Mouse (Mus musculus): ENCODE measurements around the gene Mogat1. TPM values are rescaled to one million over a fixed set of nuclear protein-coding genes. Genes with fewer than 3 reads are reported as not detected.

The Mogat1 gene
- polyA plus RNA-seq, 1 experiment from 2014 or later = 0.39 TPM

DNA sequence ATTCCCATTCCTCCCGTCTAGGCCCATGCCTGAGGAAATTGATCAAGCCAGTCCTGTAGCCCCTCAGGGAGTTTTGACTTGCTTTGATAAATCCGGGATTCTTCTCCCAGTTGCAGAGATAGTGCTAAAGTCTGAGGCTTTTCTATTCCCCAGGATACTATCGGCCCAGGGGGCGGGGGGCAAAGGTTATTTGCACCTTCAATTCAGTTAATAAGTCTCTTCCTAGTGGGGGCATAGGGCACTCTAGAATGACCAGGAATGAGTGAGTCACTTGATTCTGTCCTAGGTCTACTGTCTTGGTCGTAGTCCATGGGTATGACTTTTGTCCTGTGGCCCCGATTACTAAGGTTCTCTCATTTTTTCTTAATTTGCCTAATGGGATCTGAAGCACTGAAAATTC is 8.3 kb upstream of the Mogat1 start:
- WGBS = 94% methylated on average over 6 of the region's 6 CpGs
- Histone ChIP-seq H3K4me2 (ENCODE audit: low read depth, low read length) (no peak overlapping the region), H3K4me3 (ENCODE audit: low read depth, low read length) (no peak overlapping the region), H3K9me3 (ENCODE audit: control insufficient read depth, low read length) (no peaks in the 10 kb centered on the region), H3K27ac (ENCODE audit: low read depth, low read length) (no peak overlapping the region), H3K4me1 (ENCODE audit: control insufficient read depth, insufficient read depth, low read length) (no peaks in the 10 kb centered on the region), H3K27me3 (ENCODE audit: control insufficient read depth, insufficient read depth, low read length) (no peaks in the 10 kb centered on the region), H3K9ac (replicated peaks; ENCODE audit: low read depth, low read length) (no peak overlapping the region), H3K36me3 (ENCODE audit: control insufficient read depth, insufficient read depth, low read length) (no peaks in the 10 kb centered on the region)
- no peak for ATAC-seq (ENCODE audit: low read depth)

DNA sequence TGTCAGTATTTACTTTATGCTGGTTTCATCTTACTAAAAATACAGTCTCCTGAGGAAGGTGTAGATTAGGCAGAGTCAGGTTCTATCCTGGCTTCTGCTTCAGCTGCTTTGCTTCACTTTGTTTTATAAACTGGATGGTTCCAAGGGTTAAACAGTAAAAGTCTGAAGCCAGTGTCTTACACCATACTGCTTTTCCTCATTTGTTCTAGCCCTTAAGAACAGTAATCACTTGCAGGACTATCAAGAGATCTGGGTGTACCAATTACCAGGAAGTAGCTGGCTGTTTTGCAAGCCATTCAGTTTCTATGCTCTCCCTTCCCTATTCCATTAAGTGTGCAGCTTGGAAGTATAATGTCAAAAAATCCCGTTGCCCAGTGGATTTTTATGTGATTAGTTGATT is 3.7 kb upstream of the Mogat1 start:
- ATAC-seq (ENCODE audit: low read depth) = no peak
- Histone ChIP-seq H3K4me3 (ENCODE audit: low read depth, low read length) (no peak overlapping the region), H3K4me2 (ENCODE audit: low read depth, low read length) (no peak overlapping the region), H3K27me3 (ENCODE audit: control insufficient read depth, insufficient read depth, low read length) (no peaks in the 10 kb centered on the region), H3K27ac (ENCODE audit: low read depth, low read length) (no peak overlapping the region), H3K9me3 (ENCODE audit: control insufficient read depth, low read length) (no peaks in the 10 kb centered on the region), H3K9ac (replicated peaks; ENCODE audit: low read depth, low read length) (no peak overlapping the region), H3K36me3 (ENCODE audit: control insufficient read depth, insufficient read depth, low read length) (no peaks in the 10 kb centered on the region), H3K4me1 (ENCODE audit: control insufficient read depth, insufficient read depth, low read length) (no peaks in the 10 kb centered on the region)
- 53% methylated on average over 1 of the region's 1 CpGs for WGBS

DNA sequence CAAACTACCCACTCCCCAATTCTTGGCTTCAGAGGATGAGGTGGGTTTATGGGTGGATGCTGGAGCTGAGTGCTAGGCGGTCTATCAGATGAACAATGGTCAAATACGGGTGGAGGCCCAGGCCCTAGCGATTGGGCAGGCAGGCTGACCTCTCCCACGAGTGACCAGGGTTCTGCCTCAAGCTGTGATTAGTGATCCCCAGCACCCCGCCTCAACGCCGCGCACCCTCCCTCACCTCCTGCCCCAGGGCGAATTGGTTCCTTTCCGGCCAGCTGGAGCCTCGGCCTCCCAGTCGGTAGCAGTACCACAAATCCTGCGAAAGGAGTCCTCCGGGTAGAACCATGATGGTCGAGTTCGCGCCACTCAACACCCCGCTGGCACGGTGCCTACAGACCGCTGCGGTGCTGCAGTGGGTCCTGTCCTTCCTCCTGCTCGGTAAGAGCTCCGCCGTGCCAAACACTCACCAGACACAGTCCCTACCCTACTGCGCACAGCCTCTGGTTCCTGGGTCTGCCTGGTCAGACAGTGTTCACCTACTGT is 900 bp downstream of the Mogat1 start, which contains the start of gene BC035947:
TSS of gene BC035947 (minus strand) at position 538 of the 540 bp plus-strand sequence.
- 4% methylated on average over 25 of the region's 25 CpGs for WGBS
- no peaks in the 10 kb centered on the region for H3K36me3 ChIP-seq (ENCODE audit: control insufficient read depth, insufficient read depth, low read length)
- no peaks in the 10 kb centered on the region for H3K27me3 ChIP-seq (ENCODE audit: control insufficient read depth, insufficient read depth, low read length)
- H3K4me2 ChIP-seq (ENCODE audit: low read depth, low read length) = peak within 1 kb of the TSS; percentile 52
- H3K9me3 ChIP-seq (ENCODE audit: control insufficient read depth, low read length) = no peaks in the 10 kb centered on the region
- ATAC-seq (ENCODE audit: low read depth) = peak; percentile 80; the same call in 1 of the 2 replicates
- no peaks in the 10 kb centered on the region for H3K4me1 ChIP-seq (ENCODE audit: control insufficient read depth, insufficient read depth, low read length)
- no peak within 1 kb of the TSS for H3K27ac ChIP-seq (ENCODE audit: low read depth, low read length)
- H3K9ac ChIP-seq (replicated peaks; ENCODE audit: low read depth, low read length) = peak within 1 kb of the TSS; percentile 54
- peak within 1 kb of the TSS; percentile 28 for H3K4me3 ChIP-seq (ENCODE audit: low read depth, low read length)

DNA sequence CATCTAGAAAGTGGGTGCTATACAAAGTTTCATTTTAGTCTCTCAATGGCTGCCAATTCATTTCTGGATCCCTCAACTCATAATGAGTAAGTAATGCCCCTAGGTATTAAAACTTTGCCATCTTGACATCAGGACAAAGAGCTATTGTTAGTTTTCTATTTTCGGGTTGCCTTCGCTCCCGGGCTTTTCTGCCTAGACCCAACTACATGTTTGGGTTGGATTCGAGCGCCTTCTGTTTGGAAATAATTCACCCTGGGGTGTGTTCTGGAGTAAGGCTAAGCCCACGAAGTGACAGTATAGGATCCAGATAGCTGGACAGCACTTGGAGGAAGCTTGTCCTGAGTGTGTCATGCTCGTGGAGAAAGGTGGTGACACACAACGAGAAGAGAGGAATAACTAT is 2.0 kb downstream of the Mogat1 start:
- Histone ChIP-seq H3K27ac (ENCODE audit: low read depth, low read length) (no peak overlapping the region), H3K4me2 (ENCODE audit: low read depth, low read length) (no peak overlapping the region), H3K4me3 (ENCODE audit: low read depth, low read length) (no peak overlapping the region), H3K9ac (replicated peaks; ENCODE audit: low read depth, low read length) (no peak overlapping the region), H3K9me3 (ENCODE audit: control insufficient read depth, low read length) (no peaks in the 10 kb centered on the region), H3K27me3 (ENCODE audit: control insufficient read depth, insufficient read depth, low read length) (no peaks in the 10 kb centered on the region), H3K4me1 (ENCODE audit: control insufficient read depth, insufficient read depth, low read length) (no peaks in the 10 kb centered on the region), H3K36me3 (ENCODE audit: control insufficient read depth, insufficient read depth, low read length) (no peaks in the 10 kb centered on the region)
- 77% methylated on average over 8 of the region's 8 CpGs for WGBS
- no peak for ATAC-seq (ENCODE audit: low read depth)

DNA sequence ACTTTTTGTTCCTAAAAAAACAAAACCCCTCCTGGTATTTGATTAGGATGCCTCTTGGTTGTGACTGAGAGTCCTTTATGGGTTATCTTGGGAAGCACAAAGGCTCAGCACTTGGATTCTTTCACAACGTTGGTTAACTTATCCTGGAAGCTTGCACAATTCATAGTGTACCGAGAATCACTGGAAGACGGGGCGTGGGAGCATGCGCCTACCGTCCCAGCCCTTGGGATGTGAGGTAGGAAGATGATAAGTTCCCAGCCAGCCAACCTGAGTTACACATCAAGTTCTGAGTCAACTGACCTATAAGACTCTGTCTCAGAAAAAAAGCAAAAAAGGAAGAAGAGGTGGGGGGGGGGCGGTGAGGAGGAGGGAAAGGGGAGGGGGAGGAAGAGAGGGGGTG is 8.1 kb downstream of the Mogat1 start:
- ATAC-seq (ENCODE audit: low read depth) = no peak
- 96% methylated on average over 7 of the region's 7 CpGs for WGBS
- no peaks in the 10 kb centered on the region for H3K9me3 ChIP-seq (ENCODE audit: control insufficient read depth, low read length)
- H3K27ac ChIP-seq (ENCODE audit: low read depth, low read length) = no peak overlapping the region
- no peaks in the 10 kb centered on the region for H3K4me1 ChIP-seq (ENCODE audit: control insufficient read depth, insufficient read depth, low read length)
- no peaks in the 10 kb centered on the region for H3K36me3 ChIP-seq (ENCODE audit: control insufficient read depth, insufficient read depth, low read length)
- H3K27me3 ChIP-seq (ENCODE audit: control insufficient read depth, insufficient read depth, low read length) = no peaks in the 10 kb centered on the region
- H3K4me3 ChIP-seq (ENCODE audit: low read depth, low read length) = no peak overlapping the region
- no peak overlapping the region for H3K9ac ChIP-seq (replicated peaks; ENCODE audit: low read depth, low read length)
- H3K4me2 ChIP-seq (ENCODE audit: low read depth, low read length) = no peak overlapping the region

DNA sequence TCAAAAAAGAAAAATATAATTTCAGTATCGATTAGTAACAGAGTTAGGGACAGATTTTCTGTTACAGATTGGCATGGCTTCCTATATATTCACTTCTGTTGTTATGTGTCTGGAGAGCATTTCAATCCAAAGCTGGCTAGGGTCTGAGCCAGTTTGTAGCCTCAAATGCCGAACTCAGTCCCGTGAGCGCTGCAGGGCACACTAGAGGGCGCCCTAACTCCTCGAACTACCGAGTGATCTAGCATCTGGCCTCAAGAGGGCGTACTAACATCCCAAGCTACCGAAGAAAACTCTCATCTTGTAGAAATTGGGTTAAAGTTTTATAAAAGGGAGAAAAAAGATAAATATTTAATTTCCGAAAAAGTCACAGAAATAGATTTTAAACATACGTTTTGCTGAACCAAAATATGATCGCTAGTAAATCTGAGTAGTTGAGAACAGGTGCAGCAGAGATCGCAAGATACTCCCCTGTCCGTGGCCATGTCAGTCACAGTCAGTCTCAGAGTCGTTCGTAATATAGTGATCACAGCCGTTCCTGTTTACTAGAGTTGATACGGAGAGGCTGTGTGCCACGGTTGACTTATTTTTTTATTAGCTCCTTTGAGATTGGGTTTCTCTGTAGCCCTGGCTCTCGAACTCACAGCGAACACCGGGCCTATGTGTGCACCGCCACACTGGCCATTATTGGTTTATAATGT is 14.5 kb downstream of the Mogat1 start:
- 46% methylated on average over 23 of the region's 23 CpGs for WGBS
- H3K27ac ChIP-seq (ENCODE audit: low read depth, low read length) = no peak overlapping the region
- H3K27me3 ChIP-seq (ENCODE audit: control insufficient read depth, insufficient read depth, low read length) = no peaks in the 10 kb centered on the region
- no peaks in the 10 kb centered on the region for H3K4me1 ChIP-seq (ENCODE audit: control insufficient read depth, insufficient read depth, low read length)
- no peaks in the 10 kb centered on the region for H3K36me3 ChIP-seq (ENCODE audit: control insufficient read depth, insufficient read depth, low read length)
- no peak overlapping the region for H3K9ac ChIP-seq (replicated peaks; ENCODE audit: low read depth, low read length)
- no peak overlapping the region for H3K4me2 ChIP-seq (ENCODE audit: low read depth, low read length)
- no peaks in the 10 kb centered on the region for H3K9me3 ChIP-seq (ENCODE audit: control insufficient read depth, low read length)
- no peak for ATAC-seq (ENCODE audit: low read depth)
- no peak overlapping the region for H3K4me3 ChIP-seq (ENCODE audit: low read depth, low read length)

DNA sequence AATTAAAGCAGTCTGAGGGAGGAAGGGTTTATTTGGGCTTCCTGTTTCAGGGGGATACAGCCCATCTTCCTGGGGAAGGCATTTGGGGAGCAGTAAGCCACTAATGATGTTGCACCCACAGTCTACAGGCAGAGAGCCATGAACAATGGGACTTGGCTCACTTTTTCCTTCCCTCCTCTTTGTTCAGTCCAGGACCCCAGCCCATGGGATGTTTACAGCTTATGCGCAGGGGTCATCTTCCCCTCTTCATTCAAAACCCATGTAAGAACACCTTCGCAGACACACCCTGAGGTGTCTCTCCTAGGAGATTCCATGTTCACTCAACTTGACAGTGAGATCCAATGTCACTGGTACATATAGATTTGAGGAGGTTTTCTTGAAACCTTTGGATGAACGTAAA is 17.6 kb downstream of the Mogat1 start:
- Histone ChIP-seq H3K36me3 (ENCODE audit: control insufficient read depth, insufficient read depth, low read length) (no peaks in the 10 kb centered on the region), H3K4me2 (ENCODE audit: low read depth, low read length) (no peak overlapping the region), H3K4me3 (ENCODE audit: low read depth, low read length) (no peak overlapping the region), H3K9me3 (ENCODE audit: control insufficient read depth, low read length) (no peaks in the 10 kb centered on the region), H3K27ac (ENCODE audit: low read depth, low read length) (no peak overlapping the region), H3K27me3 (ENCODE audit: control insufficient read depth, insufficient read depth, low read length) (no peaks in the 10 kb centered on the region), H3K4me1 (ENCODE audit: control insufficient read depth, insufficient read depth, low read length) (no peaks in the 10 kb centered on the region), H3K9ac (replicated peaks; ENCODE audit: low read depth, low read length) (no peak overlapping the region)
- no peak for ATAC-seq (ENCODE audit: low read depth)
- 94% methylated on average over 3 of the region's 3 CpGs for WGBS

DNA sequence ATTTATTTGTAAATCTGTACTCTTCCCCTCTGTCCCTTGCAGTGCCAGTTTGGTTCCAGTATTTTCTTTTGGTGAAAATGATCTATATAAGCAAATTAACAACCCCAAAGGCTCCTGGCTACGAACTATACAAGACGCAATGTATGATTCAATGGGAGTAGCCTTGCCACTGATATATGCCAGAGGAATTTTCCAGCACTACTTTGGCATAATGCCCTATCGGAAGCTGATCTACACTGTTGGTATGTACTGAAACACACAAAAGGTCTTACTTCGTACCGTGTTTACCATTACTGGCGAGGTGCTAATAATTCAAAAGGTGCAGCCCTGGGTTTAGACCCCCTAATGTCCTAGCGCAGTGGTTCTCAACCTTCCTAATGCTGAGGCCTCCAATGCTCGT is 18.2 kb downstream of the Mogat1 start:
- no peaks in the 10 kb centered on the region for H3K36me3 ChIP-seq (ENCODE audit: control insufficient read depth, insufficient read depth, low read length)
- H3K27me3 ChIP-seq (ENCODE audit: control insufficient read depth, insufficient read depth, low read length) = no peaks in the 10 kb centered on the region
- no peak overlapping the region for H3K4me2 ChIP-seq (ENCODE audit: low read depth, low read length)
- no peaks in the 10 kb centered on the region for H3K4me1 ChIP-seq (ENCODE audit: control insufficient read depth, insufficient read depth, low read length)
- H3K27ac ChIP-seq (ENCODE audit: low read depth, low read length) = no peak overlapping the region
- no peak overlapping the region for H3K9ac ChIP-seq (replicated peaks; ENCODE audit: low read depth, low read length)
- H3K9me3 ChIP-seq (ENCODE audit: control insufficient read depth, low read length) = no peaks in the 10 kb centered on the region
- H3K4me3 ChIP-seq (ENCODE audit: low read depth, low read length) = no peak overlapping the region
- WGBS = 93% methylated on average over 8 of the region's 8 CpGs
- ATAC-seq (ENCODE audit: low read depth) = no peak

DNA sequence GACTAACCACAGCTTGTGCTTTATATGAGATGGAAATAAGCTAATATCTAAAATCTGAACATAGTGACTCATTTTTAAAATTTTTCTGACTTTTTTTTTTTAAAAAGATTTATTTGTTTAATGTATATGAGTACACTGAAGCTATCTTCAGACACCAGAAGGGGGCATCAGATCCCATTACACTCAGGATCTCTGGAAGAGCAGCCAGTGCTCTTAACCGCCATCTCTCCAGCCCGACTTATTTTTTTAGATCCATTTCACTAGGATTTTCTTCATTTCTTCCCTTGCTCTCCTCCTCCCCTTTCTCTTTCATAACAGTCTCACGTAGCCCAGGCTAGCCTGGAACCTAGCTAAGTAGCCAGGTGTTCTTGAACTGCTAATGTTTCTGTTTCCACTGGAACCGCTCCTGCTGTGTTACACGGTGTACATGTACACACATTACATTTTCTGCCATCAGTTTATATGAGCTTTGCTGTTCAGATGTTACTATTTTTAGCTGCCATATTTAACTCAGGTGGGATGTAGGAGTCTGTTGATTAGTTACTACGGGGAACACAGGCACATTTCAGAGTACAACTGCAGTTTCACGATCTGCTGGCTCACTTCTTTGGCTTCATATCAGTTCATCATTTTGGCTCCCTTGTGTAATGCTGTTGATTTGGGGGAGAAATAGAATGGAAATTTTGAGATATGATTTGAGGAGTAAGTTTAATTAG is 19.9 kb downstream of the Mogat1 start:
- H3K4me1 ChIP-seq (ENCODE audit: control insufficient read depth, insufficient read depth, low read length) = no peaks in the 10 kb centered on the region
- no peaks in the 10 kb centered on the region for H3K36me3 ChIP-seq (ENCODE audit: control insufficient read depth, insufficient read depth, low read length)
- H3K9ac ChIP-seq (replicated peaks; ENCODE audit: low read depth, low read length) = no peak overlapping the region
- H3K4me2 ChIP-seq (ENCODE audit: low read depth, low read length) = no peak overlapping the region
- H3K4me3 ChIP-seq (ENCODE audit: low read depth, low read length) = no peak overlapping the region
- H3K27ac ChIP-seq (ENCODE audit: low read depth, low read length) = no peak overlapping the region
- 73% methylated on average over 7 of the region's 7 CpGs for WGBS
- ATAC-seq (ENCODE audit: low read depth) = no peak
- no peaks in the 10 kb centered on the region for H3K27me3 ChIP-seq (ENCODE audit: control insufficient read depth, insufficient read depth, low read length)
- H3K9me3 ChIP-seq (ENCODE audit: control insufficient read depth, low read length) = no peaks in the 10 kb centered on the region

Data from neural tube, embryonic 14.5 days (tissue).